Mouse (Mus musculus): ENCODE data around the gene Klrb1b. TPM values are rescaled to one million over a fixed set of nuclear protein-coding genes. Genes with fewer than 3 reads are reported as not detected.

The Klrb1b gene
- polyA plus RNA-seq (2012; rRNA removed): 2.4 and 2.7 TPM in 2 replicates

DNA sequence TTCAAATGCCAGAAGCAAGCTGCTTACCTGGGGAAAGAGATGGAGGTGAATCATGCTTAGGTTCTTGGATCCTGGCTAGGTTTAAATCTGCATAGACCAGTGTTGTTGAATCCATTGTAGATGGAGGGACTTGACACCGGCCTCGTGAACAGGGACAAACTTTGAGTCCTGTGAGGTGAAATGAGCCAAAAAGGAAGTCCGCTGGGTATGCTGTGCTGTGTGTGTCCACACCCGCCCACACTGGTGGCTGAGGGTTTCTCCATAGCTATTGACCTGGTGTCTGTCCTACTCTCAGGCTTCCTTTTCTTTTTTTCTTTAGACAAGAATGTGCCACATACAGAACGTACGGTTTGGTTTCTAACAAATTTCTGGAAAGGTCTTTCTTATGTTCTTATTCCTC is at the start of gene Klrb1b, which contains the start of gene Gm44511:
Klrb1b (minus strand) TSS at position 200 of the 400 bp plus-strand sequence.
Gm44511 (minus strand) TSS at position 184 of the 400 bp plus-strand sequence.
- no peak for DNase-seq
- TF ChIP-seq CTCF (IDR thresholded peaks at IDR 0.05; ENCODE audit: insufficient read depth, low read length) (no peak), POLR2A (IDR thresholded peaks at IDR 0.05; ENCODE audit: borderline replicate concordance, extremely low read depth, low read depth, low read length) (no peak)
- Histone ChIP-seq H3K4me1 (ENCODE audit: control insufficient read depth, insufficient read depth, low read length) (no peaks in the 10 kb centered on the region), H3K4me3 (replicated peaks; ENCODE audit: extremely low read depth, low read depth, low read length) (no peak within 1 kb of the TSS)
- WGBS: 76% methylated on average over 6 of the region's 6 CpGs

DNA sequence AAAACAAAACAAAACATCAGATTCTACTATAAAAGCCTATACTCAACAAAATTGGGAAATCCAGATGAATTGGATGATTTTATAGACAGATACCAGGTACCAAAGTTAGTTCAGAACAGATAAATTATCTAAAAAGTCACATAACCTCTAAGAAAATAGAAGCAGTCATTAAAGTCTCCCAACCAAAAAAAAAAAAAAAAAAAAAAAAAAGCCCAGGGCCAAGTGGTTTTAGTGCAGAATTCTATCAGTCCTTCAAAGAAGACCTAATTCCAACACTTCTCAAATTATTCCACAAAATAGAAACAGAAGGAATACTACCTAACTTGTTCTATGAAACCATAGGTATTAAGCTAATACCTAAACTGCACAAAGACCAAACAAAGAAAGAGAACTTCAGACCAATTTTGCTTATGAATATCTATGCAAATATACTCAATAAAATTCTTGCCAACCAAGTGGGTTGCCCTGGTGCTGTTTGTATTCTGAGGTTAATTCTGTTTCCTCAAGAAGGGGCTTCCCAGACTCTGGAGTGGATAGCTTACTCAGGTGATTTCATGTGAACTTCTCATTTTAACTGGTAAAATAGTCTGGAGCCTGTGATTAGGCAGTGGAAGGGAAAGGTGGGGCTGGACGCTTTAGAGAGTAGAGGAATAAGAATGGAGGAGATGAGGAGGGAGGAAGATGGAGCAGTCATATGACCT is 45.9 kb upstream of the Klrb1b start:
- TF ChIP-seq POLR2A (IDR thresholded peaks at IDR 0.05; ENCODE audit: borderline replicate concordance, extremely low read depth, low read depth, low read length) (no peak), CTCF (IDR thresholded peaks at IDR 0.05; ENCODE audit: insufficient read depth, low read length) (no peak)

DNA sequence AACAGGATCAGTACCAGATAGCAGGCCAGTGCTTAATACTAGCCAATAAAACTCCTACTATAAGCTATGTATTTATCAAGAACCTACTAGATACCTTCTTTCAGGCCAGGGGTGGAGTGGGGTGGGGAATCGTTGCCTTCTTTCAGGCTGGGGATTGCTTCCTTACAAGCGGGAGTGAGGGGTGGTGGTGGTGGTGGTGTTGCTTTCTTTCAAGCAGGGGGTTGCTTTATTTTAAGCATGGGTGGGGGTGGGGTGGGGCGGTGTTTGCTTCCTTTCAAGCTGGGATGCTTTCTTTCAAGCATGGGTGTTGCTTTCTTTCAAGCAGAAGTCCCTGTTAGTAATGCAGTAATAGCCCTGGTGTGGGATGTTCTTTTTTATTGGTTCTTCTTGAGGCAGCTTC is 42.7 kb upstream of the Klrb1b start:
- 35% methylated on average over 3 of the region's 3 CpGs for WGBS
- Histone ChIP-seq H3K4me1 (ENCODE audit: control insufficient read depth, insufficient read depth, low read length) (no peaks in the 10 kb centered on the region), H3K4me3 (replicated peaks; ENCODE audit: extremely low read depth, low read depth, low read length) (no peak overlapping the region)
- TF ChIP-seq POLR2A (IDR thresholded peaks at IDR 0.05; ENCODE audit: borderline replicate concordance, extremely low read depth, low read depth, low read length): no peak
- no peak for TF ChIP-seq CTCF (IDR thresholded peaks at IDR 0.05; ENCODE audit: insufficient read depth, low read length)
- DNase-seq: no peak

More for the DNA sequence above, 45.9 kb upstream of the Klrb1b start:
- Histone ChIP-seq H3K4me3 (replicated peaks; ENCODE audit: extremely low read depth, low read depth, low read length) (no peak overlapping the region), H3K4me1 (ENCODE audit: control insufficient read depth, insufficient read depth, low read length) (no peaks in the 10 kb centered on the region)
- no peak for DNase-seq
- WGBS: 74% methylated on average over 1 of the region's 1 CpGs

DNA sequence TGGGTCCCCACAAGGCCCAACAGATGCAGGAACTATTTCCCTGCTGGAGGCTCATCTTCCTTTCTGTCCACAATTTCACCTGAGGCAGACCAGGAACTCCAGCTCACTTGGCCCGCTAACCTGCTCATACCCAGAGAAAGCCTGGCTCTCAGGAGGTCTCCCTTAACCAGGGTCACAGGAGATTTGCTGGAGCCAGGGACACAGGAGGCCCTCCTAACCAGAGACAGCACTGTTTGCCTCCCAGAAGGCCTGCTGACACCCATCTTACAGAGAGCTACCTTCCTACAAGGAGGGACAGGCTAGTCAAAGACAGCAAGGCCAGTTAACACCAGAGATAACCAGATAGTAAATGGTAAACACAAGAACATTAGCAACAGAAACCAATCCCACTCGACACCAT is 31.8 kb upstream of the Klrb1b start:
- WGBS: 95% methylated on average over 2 of the region's 2 CpGs
- no peak for DNase-seq

DNA sequence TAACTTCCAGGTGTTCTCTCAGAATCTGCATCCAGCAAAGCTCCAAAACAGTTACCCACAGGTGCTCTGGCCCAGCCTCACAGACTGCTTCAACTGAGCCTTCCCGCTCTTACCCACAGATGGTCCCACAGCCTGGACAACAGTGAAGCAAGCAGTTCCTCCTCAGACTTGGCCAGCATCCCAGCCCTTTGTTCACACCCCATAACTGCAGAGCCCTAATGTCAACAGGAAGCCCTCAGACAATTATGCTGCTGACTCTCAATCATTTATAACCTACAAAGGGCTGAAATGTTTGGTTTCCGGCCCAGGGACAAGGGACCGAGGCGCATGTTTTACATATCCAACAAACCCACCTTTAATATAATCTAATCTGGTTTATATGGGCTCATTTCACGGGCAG is 30.1 kb upstream of the Klrb1b start:
- peak; percentile 35; the same call in 1 of the 2 replicates for TF ChIP-seq POLR2A (IDR thresholded peaks at IDR 0.05; ENCODE audit: borderline replicate concordance, extremely low read depth, low read depth, low read length)
- no peak for TF ChIP-seq CTCF (IDR thresholded peaks at IDR 0.05; ENCODE audit: insufficient read depth, low read length)
- WGBS: 13% methylated on average over 5 of the region's 5 CpGs
- Histone ChIP-seq H3K4me1 (ENCODE audit: control insufficient read depth, insufficient read depth, low read length) (peaks cover 6% of the 10 kb centered on the region), H3K4me3 (replicated peaks; ENCODE audit: extremely low read depth, low read depth, low read length) (no peak overlapping the region)
- DNase-seq: peak; percentile 84

More for the DNA sequence above, 31.8 kb upstream of the Klrb1b start:
- H3K4me1 ChIP-seq (ENCODE audit: control insufficient read depth, insufficient read depth, low read length): peaks cover 6% of the 10 kb centered on the region
- H3K4me3 ChIP-seq (replicated peaks; ENCODE audit: extremely low read depth, low read depth, low read length): no peak overlapping the region
- TF ChIP-seq POLR2A (IDR thresholded peaks at IDR 0.05; ENCODE audit: borderline replicate concordance, extremely low read depth, low read depth, low read length): no peak
- no peak for TF ChIP-seq CTCF (IDR thresholded peaks at IDR 0.05; ENCODE audit: insufficient read depth, low read length)

DNA sequence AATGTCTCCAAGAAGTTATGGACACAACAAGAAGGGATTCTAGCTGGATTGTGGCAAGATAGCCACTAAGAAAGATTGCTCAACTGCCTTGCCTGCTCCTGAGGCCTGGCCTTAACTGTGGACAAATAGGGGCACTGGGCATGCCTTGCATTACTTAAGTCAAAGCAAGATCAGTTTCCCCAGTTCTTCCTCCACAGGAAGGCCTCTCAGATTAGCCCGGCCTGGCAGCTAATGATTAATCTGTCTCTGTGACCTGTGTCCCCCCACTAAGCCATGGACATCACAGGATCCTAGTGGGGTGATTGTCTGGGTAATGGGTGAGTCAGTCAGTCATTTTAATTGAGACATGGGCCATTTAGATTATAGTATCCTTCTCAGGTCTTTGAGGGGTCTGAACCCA is 29.3 kb upstream of the Klrb1b start:
- WGBS: 45% methylated on average over 1 of the region's 1 CpGs
- Histone ChIP-seq H3K4me3 (replicated peaks; ENCODE audit: extremely low read depth, low read depth, low read length) (no peak overlapping the region), H3K4me1 (ENCODE audit: control insufficient read depth, insufficient read depth, low read length) (peaks cover 8% of the 10 kb centered on the region)
- DNase-seq: no peak
- TF ChIP-seq POLR2A (IDR thresholded peaks at IDR 0.05; ENCODE audit: borderline replicate concordance, extremely low read depth, low read depth, low read length): no peak
- TF ChIP-seq CTCF (IDR thresholded peaks at IDR 0.05; ENCODE audit: insufficient read depth, low read length): no peak

DNA sequence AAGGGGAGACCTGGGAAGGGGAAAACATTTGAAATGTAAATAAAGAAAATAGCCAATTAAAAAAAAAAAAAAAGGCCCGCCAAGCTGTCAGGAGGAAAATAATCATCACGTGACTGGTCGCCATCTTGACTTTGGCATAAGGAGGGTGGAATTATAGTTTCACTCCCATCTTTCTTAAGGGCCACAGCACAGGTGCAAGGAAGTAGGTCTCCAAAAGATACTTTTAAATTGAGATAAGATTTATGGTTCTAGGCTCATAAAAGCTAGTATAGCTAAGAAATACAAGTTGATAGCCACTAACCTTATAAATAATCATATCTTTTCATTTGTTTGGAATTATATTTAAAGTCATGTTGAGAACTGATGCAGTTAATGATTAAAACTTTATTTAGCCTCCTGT is 28.8 kb upstream of the Klrb1b start:
- no peak for TF ChIP-seq POLR2A (IDR thresholded peaks at IDR 0.05; ENCODE audit: borderline replicate concordance, extremely low read depth, low read depth, low read length)
- TF ChIP-seq CTCF (IDR thresholded peaks at IDR 0.05; ENCODE audit: insufficient read depth, low read length): no peak
- DNase-seq: no peak
- H3K4me1 ChIP-seq (ENCODE audit: control insufficient read depth, insufficient read depth, low read length): peaks cover 8% of the 10 kb centered on the region
- H3K4me3 ChIP-seq (replicated peaks; ENCODE audit: extremely low read depth, low read depth, low read length): no peak overlapping the region
- WGBS: 96% methylated on average over 3 of the region's 3 CpGs

DNA sequence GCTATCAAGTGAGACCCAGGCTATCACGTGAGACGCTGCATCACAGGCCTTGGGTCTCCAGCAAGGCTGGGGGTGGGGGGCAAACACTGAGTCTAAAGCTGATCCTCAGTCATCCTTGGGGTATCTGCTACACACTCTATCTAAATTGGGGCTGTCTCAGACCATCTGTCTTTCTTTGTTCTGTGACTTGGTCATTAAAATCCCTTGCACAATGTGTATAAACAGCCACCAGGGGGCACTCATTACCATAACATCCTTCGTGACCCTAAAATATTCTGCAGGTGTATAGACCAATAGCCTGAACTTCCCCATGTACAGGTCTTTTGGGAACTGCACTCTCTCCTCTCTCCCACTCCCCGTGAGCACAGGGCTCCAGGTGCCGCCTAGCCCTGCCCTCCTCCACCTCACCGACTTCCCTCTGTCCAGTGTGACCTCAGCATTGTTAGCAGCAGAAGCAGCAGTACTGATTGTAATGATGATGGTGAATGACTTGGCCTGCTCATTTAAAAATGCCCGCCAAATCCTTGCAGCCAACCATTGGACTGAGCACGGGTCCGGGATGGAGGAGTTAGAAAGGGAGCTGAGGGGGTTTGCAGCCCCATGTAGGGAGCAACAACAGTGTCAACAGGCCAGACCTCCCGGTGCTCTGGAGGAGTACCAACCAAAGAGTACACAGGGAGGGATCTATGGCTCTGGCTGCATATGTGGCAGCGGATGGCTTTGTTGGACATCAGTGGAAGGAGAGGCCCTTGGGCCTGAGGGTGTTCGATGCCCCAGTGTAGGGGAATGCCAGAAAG is 28.1 kb upstream of the Klrb1b start:
- TF ChIP-seq CTCF (IDR thresholded peaks at IDR 0.05; ENCODE audit: insufficient read depth, low read length) (0 out of 2 replicates have a peak, but pooled peaks have one; percentile 8), POLR2A (IDR thresholded peaks at IDR 0.05; ENCODE audit: borderline replicate concordance, extremely low read depth, low read depth, low read length) (no peak)
- H3K4me3 ChIP-seq (replicated peaks; ENCODE audit: extremely low read depth, low read depth, low read length): no peak overlapping the region
- H3K4me1 ChIP-seq (ENCODE audit: control insufficient read depth, insufficient read depth, low read length): peaks cover 8% of the 10 kb centered on the region
- peak; percentile 77 for DNase-seq
- 51% methylated on average over 12 of the region's 12 CpGs for WGBS

DNA sequence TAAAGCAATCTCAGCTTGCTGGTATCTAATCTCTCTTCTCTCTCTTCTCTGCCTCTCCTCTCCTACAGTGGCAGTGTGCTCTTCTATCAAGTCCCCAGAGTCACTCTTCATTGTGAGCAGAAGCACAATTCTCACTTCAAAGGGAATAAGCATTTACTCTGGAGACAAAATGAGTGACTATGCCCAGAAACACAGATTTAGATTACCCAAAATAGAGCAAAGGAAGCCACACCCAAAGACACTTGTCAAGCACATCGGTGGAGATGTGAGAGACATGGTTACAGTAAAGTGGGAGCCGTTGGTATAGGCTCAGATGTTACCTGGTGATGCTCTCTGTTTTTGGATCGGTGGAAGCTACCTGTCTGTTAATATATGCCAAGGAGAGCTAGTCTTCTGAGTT is 26.6 kb upstream of the Klrb1b start:
- H3K4me3 ChIP-seq (replicated peaks; ENCODE audit: extremely low read depth, low read depth, low read length): no peak overlapping the region
- TF ChIP-seq CTCF (IDR thresholded peaks at IDR 0.05; ENCODE audit: insufficient read depth, low read length) (no peak), POLR2A (IDR thresholded peaks at IDR 0.05; ENCODE audit: borderline replicate concordance, extremely low read depth, low read depth, low read length) (no peak)
- WGBS: 47% methylated on average over 3 of the region's 3 CpGs
- DNase-seq: no peak
- H3K4me1 ChIP-seq (ENCODE audit: control insufficient read depth, insufficient read depth, low read length): peaks cover 8% of the 10 kb centered on the region

Data from lung, adult 2 months (tissue).